Mouse (Mus musculus) heart, embryonic 16.5 days (tissue): ENCODE data around the gene Immt. TPM values are rescaled to one million over a fixed set of nuclear protein-coding genes. Genes with fewer than 3 reads are reported as not detected.
"Not testable (repeated sequence)": the region's sequence is repeated elsewhere in the genome, so short reads cannot be mapped to it uniquely, and the experiment has no call there.

Experiments used
- ATAC-seq: fragments of 200-750 bp; cut with Nextera tagmentation; replicated peaks from 2 replicates; pipeline ENCODE4 v1.8.0; 2017; ENCODE audit warnings: moderate number of reproducible peaks; ENCODE audit not compliant: insufficient read depth, low FRiP score; ENCODE audit errors: extremely low read depth
- H3K27ac ChIP-seq: fragments of 300-500 bp; sonication (generic); 2 replicates; pipeline ENCODE4 v1.5.1; 2014; ENCODE audit warnings: mild to moderate bottlenecking, low read length, control low read depth, moderate library complexity
- H3K27me3 ChIP-seq: fragments of 300-500 bp; sonication (generic); 2 replicates; pipeline ENCODE4 v1.6.1; 2014; ENCODE audit warnings: low read length, mixed read lengths; ENCODE audit not compliant: control insufficient read depth, insufficient read depth
- H3K36me3 ChIP-seq: fragments of 300-500 bp; sonication (generic); 2 replicates; pipeline ENCODE4 v1.6.1; 2014; ENCODE audit not compliant: control insufficient read depth, insufficient read depth
- H3K4me1 ChIP-seq: fragments of 300-500 bp; sonication (generic); 2 replicates; pipeline ENCODE4 v1.6.1; 2014; ENCODE audit warnings: low read length, mixed read lengths; ENCODE audit not compliant: control insufficient read depth, insufficient read depth
- H3K4me2 ChIP-seq: fragments of 300-500 bp; sonication (generic); 2 replicates; pipeline ENCODE4 v1.6.1; 2014; ENCODE audit warnings: low read depth, mild to moderate bottlenecking, control low read depth, low read length
- H3K4me3 ChIP-seq: fragments of 300-500 bp; sonication (generic); 2 replicates; pipeline ENCODE4 v1.5.1; 2014; ENCODE audit warnings: mild to moderate bottlenecking, control low read depth, low read length
- H3K9ac ChIP-seq: fragments of 300-500 bp; sonication (generic); 2 replicates; pipeline ENCODE4 v1.6.1; 2014; ENCODE audit warnings: low read length, control low read depth
- H3K9me3 ChIP-seq: fragments of 300-500 bp; sonication (generic); replicated peaks from 2 replicates; pipeline ENCODE4 v1.6.1; 2016; ENCODE audit warnings: low read length; ENCODE audit not compliant: control insufficient read depth
- WGBS: fragments of 180-500 bp; shearing (Covaris S2); extraction: QIAGEN DNeasy Blood & Tissue Kit; methylation state at CpG from one replicate; pipeline ENCODE4 v1.1.7; 2014; 5-methylcytosine and 5-hydroxymethylcytosine counted together
- polyA plus RNA-seq: library from polyadenylated mRNA; unstranded; fragments of >200 nt; fragmentation: Nextera tagmentation; extraction: Ambion mirVana; gene quantifications from 2 replicates; pipeline ENCODE4 v1.2.1, GENCODE M21; 2015

Immt gene
- polyA plus RNA-seq, 1 experiment from 2014 or later, result 368 TPM

DNA sequence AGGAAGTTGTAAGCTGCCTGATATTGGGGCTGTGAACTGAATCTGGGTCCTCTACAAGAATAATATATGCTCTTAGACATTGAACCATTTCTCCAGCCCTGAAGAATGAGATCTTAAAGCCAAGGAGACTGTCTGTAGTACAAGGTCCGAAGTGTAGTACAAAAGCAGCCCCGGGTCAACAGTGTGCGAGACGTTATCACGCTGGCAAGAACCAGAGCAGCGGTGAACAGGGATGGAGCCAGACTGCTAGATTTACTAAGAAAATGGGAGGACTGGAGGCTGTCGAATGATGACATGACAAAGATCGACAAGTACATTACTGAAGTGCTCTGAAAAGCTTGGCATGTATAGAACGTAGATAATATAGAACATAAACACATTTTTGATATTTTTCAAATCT, 1.4 kb upstream of the Immt start:
- Histone ChIP-seq H3K36me3 (peaks cover 1% of the 10 kb centered on the region; the same call in 1 of the 2 replicates), H3K27me3 (no peaks in the 10 kb centered on the region), H3K4me3 (no peak overlapping the region), H3K4me1 (peaks cover 8% of the 10 kb centered on the region), H3K27ac (no peak overlapping the region), H3K4me2 (no peak overlapping the region), H3K9me3 (no peaks in the 10 kb centered on the region), H3K9ac (no peak overlapping the region)
- 84% methylated on average over 9 of the region's 9 CpGs for WGBS
- no peak for ATAC-seq

GRCm38 (mm10) chr6:71831581-71831960, 440 bp downstream of the Immt start:
- Histone ChIP-seq H3K9ac (peak overlapping the region; percentile 98), H3K4me1 (peaks cover 8% of the 10 kb centered on the region), H3K9me3 (no peaks in the 10 kb centered on the region), H3K27ac (peak overlapping the region; percentile 98), H3K27me3 (no peaks in the 10 kb centered on the region), H3K36me3 (peaks cover 4% of the 10 kb centered on the region; the same call in 1 of the 2 replicates), H3K4me3 (peak overlapping the region; percentile 99), H3K4me2 (peak overlapping the region; percentile 86)
- WGBS, result 0% methylated on average over 21 of the region's 21 CpGs
- peak; percentile 99 for ATAC-seq

- no peak overlapping the region for H3K4me2 ChIP-seq
- H3K36me3 ChIP-seq, result peaks cover 5% of the 10 kb centered on the region; the same call in 1 of the 2 replicates
- no peak for ATAC-seq
Measured at GRCm38 (mm10) chr6:71836811-71837210, 5.7 kb downstream of the Immt start.

DNA sequence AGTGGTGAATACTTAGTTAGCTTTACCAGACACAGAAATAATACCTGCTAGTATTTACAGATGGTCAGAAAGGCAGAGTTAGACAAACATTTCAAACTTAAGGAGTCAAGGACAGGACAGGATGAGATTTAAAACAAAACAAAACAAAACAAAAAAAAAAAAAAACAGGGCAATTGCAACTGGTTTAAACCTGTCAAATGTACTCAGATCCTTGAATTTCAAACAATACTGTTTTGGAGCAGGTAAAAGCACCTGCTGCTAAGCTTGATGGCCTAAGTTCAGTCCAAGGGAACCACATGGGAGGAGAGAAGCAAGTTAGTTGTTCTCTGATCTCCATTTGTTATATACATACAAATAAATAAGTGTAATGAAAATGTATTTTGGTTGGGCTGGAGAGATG, 8.7 kb downstream of the Immt start:
- H3K4me1 ChIP-seq, result no peaks in the 10 kb centered on the region
- peaks cover 4% of the 10 kb centered on the region; the same call in 1 of the 2 replicates for H3K36me3 ChIP-seq
- H3K27ac ChIP-seq, result no peak overlapping the region
- no peak overlapping the region for H3K9ac ChIP-seq
- H3K27me3 ChIP-seq, result no peaks in the 10 kb centered on the region
- H3K4me3 ChIP-seq, result no peak overlapping the region
- no peak overlapping the region for H3K4me2 ChIP-seq
- no peaks in the 10 kb centered on the region for H3K9me3 ChIP-seq
- ATAC-seq, result no peak

More at GRCm38 (mm10) chr6:71836811-71837210, 5.7 kb downstream of the Immt start:
- no peak overlapping the region for H3K9ac ChIP-seq
- WGBS, result 71% methylated on average over 2 of the region's 2 CpGs
- no peak overlapping the region for H3K4me3 ChIP-seq
- H3K9me3 ChIP-seq, result no peaks in the 10 kb centered on the region
- H3K27me3 ChIP-seq, result no peaks in the 10 kb centered on the region
- H3K27ac ChIP-seq, result no peak overlapping the region
- peaks cover 6% of the 10 kb centered on the region for H3K4me1 ChIP-seq

DNA sequence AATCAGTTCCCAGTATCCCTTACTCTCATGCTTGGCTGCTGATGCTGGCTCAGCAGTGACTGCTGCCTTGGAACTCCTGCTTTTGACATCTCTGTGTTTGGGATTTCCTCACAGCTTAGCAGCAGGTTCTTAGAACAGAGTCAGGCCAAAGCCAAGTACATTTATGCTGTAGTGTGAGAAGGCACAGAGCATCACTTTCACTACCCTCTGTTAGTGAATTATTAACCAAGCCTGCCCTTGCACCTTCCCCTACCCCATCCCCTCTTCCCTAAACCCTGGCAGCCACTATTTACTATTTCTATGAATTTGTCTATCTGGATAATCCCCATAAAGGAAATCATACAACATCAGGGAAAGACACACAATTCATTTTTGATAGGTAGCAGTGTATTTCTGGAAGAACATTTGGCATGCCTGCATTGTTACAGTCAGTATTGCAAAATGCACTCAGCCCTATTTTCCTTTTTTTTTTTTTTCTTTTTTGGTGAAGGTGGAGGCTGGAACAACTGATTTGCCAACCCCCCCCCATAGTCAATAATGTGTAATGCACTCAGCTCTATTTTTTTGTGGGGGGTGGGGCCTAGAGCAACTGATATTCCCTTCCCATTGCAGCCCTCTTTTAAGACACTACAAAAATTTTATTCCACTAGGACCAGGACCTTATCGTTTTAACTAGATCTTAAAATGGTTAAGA, 9.6 kb downstream of the Immt start:
- no peak for ATAC-seq
- 95% methylated on average over 1 of the region's 1 CpGs for WGBS
- no peak overlapping the region for H3K27ac ChIP-seq
- no peak overlapping the region for H3K9ac ChIP-seq
- no peaks in the 10 kb centered on the region for H3K4me1 ChIP-seq
- H3K27me3 ChIP-seq, result no peaks in the 10 kb centered on the region
- no peak overlapping the region for H3K4me3 ChIP-seq
- no peak overlapping the region for H3K4me2 ChIP-seq
- H3K9me3 ChIP-seq, result no peaks in the 10 kb centered on the region
- H3K36me3 ChIP-seq, result peaks cover 2% of the 10 kb centered on the region; the same call in 1 of the 2 replicates

GRCm38 (mm10) chr6:71846906-71847305, 15.8 kb downstream of the Immt start:
- peaks cover 22% of the 10 kb centered on the region for H3K36me3 ChIP-seq
- not testable (repeated sequence) for H3K4me1 ChIP-seq, H3K27ac ChIP-seq, H3K9me3 ChIP-seq, ATAC-seq, H3K4me3 ChIP-seq, H3K9ac ChIP-seq, H3K27me3 ChIP-seq, H3K4me2 ChIP-seq
- 89% methylated on average over 6 of the region's 6 CpGs for WGBS

DNA sequence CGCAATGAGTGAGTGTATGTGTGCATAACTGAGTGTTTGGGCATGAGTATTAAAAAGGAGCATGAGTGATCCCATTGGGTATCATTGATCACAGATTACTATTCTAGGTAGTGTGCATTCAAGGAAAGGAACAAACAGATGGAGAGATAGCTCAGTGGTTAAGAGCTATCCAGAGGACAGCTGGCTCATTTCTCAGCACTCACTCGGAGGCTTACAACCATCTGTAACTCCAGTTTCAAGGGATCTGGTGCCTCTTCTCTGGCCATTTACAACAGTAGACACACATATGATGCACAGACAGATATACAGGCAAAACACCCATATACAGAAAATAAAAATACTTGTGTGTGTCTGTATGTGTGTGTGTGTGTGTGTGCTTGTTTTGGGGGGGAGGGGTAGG, 36.6 kb downstream of the Immt start:
- H3K4me2 ChIP-seq, result no peak overlapping the region
- no peaks in the 10 kb centered on the region for H3K4me1 ChIP-seq
- no peak overlapping the region for H3K27ac ChIP-seq
- no peak for ATAC-seq
- H3K9ac ChIP-seq, result no peak overlapping the region
- H3K36me3 ChIP-seq, result peaks cover 56% of the 10 kb centered on the region
- no peak overlapping the region for H3K4me3 ChIP-seq
- H3K27me3 ChIP-seq, result no peaks in the 10 kb centered on the region
- WGBS, result 86% methylated on average over 2 of the region's 2 CpGs
- 0 out of 2 replicates have a peak, but pooled peaks cover 4% of the 10 kb centered on the region for H3K9me3 ChIP-seq

DNA sequence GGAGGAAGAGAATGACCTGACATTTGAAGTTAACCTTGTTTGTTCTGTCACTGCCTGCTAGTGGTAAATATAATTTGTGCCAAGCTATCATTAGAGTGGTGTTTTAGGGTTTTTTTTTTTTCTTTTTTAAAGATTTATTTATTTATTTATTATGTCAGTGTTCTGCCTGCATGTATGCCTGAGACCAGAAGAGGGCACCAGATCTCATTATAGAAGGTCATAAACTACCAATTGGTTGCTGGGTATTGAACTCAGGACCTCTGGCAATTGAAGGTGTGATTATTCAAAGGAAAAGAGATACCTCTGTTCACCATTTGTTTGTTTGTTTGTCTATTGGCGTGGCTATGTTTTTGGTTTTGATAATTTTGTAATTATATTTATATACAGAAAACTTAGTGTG, 37.7 kb downstream of the Immt start:
- Histone ChIP-seq H3K27ac (no peak overlapping the region), H3K27me3 (no peaks in the 10 kb centered on the region), H3K4me1 (no peaks in the 10 kb centered on the region), H3K9ac (no peak overlapping the region), H3K36me3 (peaks cover 56% of the 10 kb centered on the region), H3K4me2 (no peak overlapping the region), H3K9me3 (0 out of 2 replicates have a peak, but pooled peaks cover 4% of the 10 kb centered on the region), H3K4me3 (no peak overlapping the region)
- WGBS, result 85% methylated on average over 1 of the region's 1 CpGs
- ATAC-seq, result no peak

- no peak for ATAC-seq
Measured at GRCm38 (mm10) chr6:71871396-71871795, 40.3 kb downstream of the Immt start.

More at GRCm38 (mm10) chr6:71871396-71871795, 40.3 kb downstream of the Immt start:
- H3K27ac ChIP-seq, result no peak overlapping the region
- no peak overlapping the region for H3K4me2 ChIP-seq
- H3K9me3 ChIP-seq, result no peaks in the 10 kb centered on the region
- H3K36me3 ChIP-seq, result peaks cover 49% of the 10 kb centered on the region
- no peak overlapping the region for H3K4me3 ChIP-seq
- H3K9ac ChIP-seq, result no peak overlapping the region
- WGBS, result 89% methylated on average over 9 of the region's 9 CpGs
- H3K27me3 ChIP-seq, result no peaks in the 10 kb centered on the region
- no peaks in the 10 kb centered on the region for H3K4me1 ChIP-seq
